Mouse (Mus musculus) C2C12 (cell line): ENCODE measurements around the gene Ezr.

Source experiments
- CEBPB ChIP-seq: IDR thresholded peaks from one replicate; pipeline ENCODE4 v1.6.1; 2011; ENCODE audit warnings: low read depth, mild to moderate bottlenecking, control low read depth, moderate library complexity
- CTCF ChIP-seq: IDR thresholded peaks from one replicate; pipeline ENCODE4 v1.5.1; 2011; ENCODE audit not compliant: control insufficient read depth, insufficient read depth, insufficient read length
- FOSL1 ChIP-seq: IDR thresholded peaks from one replicate; pipeline ENCODE4 v1.8.0; 2011; ENCODE audit warnings: mild to moderate bottlenecking, low read length; ENCODE audit not compliant: poor library complexity, insufficient read depth, severe bottlenecking
- MAX ChIP-seq: IDR thresholded peaks from one replicate; pipeline ENCODE4 v1.6.1; 2011; ENCODE audit warnings: mild to moderate bottlenecking, control low read depth
- MYOG ChIP-seq: IDR thresholded peaks from one replicate; pipeline ENCODE4 v1.6.1; 2011; ENCODE audit not compliant: control insufficient read depth, insufficient read length; ENCODE audit errors: extremely low read depth
- USF1 ChIP-seq: IDR thresholded peaks from one replicate; pipeline ENCODE4 v1.6.1; 2011; ENCODE audit warnings: low read depth, mild to moderate bottlenecking, control low read depth, moderate library complexity

GRCm38 (mm10) chr17:6734746-6735441 lies 47.7 kb downstream of the Ezr start:
- TF ChIP-seq CTCF: no peak
- TF ChIP-seq USF1: no peak
- no peak for TF ChIP-seq CEBPB
- TF ChIP-seq FOSL1: no peak
- no peak for TF ChIP-seq MYOG
- no peak for TF ChIP-seq MAX
